Mouse (Mus musculus) splenic B cell, adult 2 months (primary cell): Measurements from ENCODE around the gene Osm.

ENCODE experiments used
- DNase-seq: peaks from one replicate; pipeline ENCODE4 v3.0.0-alpha.2; 2011; ENCODE audit warnings: low read depth, low spot score
- H3K27me3 ChIP-seq: 2 replicates; pipeline ENCODE4 v1.6.1; 2012; ENCODE audit warnings: mild to moderate bottlenecking, low read length, moderate library complexity, mixed read lengths; ENCODE audit not compliant: control insufficient read depth, poor library complexity, insufficient read depth, severe bottlenecking
- H3K36me3 ChIP-seq: 2 replicates; pipeline ENCODE4 v1.6.1; 2012; ENCODE audit warnings: mild to moderate bottlenecking, low read length, moderate library complexity, mixed read lengths; ENCODE audit not compliant: control insufficient read depth, poor library complexity, insufficient read depth, severe bottlenecking

Osm gene

GRCm38 (mm10) chr11:4222046-4222950, 13.9 kb upstream of the Osm start:
- no peaks in the 10 kb centered on the region for H3K36me3 ChIP-seq
- peak; percentile 63 for DNase-seq
- no peaks in the 10 kb centered on the region for H3K27me3 ChIP-seq

GRCm38 (mm10) chr11:4223393-4224188, 12.6 kb upstream of the Osm start:
- no peak for DNase-seq
- no peaks in the 10 kb centered on the region for H3K36me3 ChIP-seq
- H3K27me3 ChIP-seq, result no peaks in the 10 kb centered on the region

DNA sequence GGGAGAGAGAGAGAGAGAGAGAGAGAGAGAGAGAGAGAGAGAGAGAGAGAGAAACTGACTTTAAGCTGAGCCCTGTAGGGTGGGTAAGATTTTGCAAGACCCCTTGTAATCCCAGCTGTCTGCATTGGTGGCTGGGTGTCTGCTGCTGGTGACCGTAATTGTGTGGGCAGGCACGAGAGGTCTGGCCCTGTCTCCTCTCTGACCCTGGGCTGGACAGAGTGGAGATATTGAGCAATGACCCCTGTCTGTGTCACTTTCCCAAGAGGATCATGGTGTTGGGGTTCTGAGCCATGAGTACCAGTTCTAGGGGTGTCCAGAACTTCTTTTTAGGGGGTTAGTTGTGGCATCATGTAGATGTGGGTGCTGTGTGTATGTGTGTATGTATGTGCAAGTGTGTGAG, 12.0 kb upstream of the Osm start:
- no peaks in the 10 kb centered on the region for H3K27me3 ChIP-seq
- H3K36me3 ChIP-seq, result no peaks in the 10 kb centered on the region
- no peak for DNase-seq

DNA sequence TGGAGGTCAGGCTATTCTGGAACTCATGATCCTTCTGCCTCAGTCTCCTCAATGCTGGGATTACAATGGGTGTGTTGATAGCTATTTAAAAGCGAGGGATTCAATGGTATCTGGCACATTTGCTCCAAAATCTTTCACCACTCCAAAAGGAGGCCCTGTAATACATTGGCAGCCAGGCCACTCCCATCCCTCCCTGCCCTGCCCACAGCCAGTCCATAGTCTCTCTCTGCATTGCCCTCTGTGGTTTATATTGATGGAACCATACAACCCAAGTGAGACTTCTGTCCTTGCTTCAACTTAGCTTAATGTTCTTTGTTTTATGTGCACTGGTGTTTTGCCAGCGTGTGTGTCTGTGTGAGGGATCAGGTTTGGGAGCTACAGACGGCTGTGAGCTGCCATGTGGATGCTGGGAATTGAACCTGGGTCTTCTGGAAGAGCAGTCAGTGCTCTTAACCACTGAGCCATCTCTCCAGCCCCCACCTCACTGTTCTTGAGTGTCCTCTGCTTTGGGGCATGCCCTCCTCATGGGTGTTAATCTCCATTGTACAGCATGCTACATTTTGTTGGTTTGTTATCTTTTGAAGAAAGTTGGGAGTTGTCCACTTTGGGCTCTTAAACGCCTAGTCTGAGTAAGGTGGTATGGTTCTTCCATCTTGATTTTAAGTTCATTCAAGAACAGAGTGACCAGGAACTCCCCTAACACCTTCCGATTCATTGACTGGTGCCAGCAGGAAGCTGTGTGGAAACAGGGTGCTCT, 9.5 kb upstream of the Osm start:
- H3K27me3 ChIP-seq, result no peaks in the 10 kb centered on the region
- DNase-seq, result no peak
- H3K36me3 ChIP-seq, result no peaks in the 10 kb centered on the region

GRCm38 (mm10) chr11:4228463-4228862, 7.8 kb upstream of the Osm start:
- H3K27me3 ChIP-seq, result no peaks in the 10 kb centered on the region
- no peak for DNase-seq

DNA sequence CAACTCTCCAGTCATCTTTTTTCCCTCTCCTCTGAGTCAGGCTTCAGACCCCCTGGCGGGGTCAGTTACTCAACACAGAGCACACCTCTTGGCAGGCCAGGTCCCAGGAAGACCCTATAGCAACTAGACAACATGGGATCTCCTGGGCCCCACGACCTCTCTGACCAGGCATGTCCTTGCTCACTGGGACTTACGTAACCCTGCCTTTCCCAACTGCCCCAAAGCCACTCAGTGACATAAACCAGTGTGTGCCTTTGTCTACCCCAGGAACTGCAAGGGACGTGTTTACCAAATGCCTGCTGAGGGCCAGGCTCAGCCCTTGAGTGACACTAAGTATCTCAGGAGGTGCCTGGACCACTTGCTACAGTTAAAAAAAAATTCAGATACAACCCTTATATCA, 6.4 kb upstream of the Osm start:
- H3K36me3 ChIP-seq, result no peaks in the 10 kb centered on the region
- DNase-seq, result no peak
- no peaks in the 10 kb centered on the region for H3K27me3 ChIP-seq

More at GRCm38 (mm10) chr11:4228463-4228862, 7.8 kb upstream of the Osm start:
- no peaks in the 10 kb centered on the region for H3K36me3 ChIP-seq

DNA sequence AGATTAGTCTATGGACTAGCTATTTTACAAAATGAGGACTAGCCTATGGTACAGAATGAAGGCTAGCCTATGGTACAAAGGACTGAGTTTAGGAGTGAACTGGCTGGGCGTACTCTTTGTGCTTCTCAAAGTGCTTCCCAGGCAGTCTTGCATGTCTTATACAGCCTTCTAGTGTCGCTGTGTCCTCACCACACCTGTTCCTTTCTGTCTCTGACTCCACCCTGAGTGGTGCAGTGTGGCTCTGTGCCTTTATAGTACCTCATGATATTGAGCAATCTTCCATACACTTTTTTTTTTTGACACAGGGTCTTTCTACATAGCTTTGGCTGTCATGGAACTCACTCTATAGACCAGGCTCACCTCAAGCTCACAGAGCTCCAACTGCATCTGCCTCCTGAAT, 4.8 kb upstream of the Osm start:
- no peaks in the 10 kb centered on the region for H3K36me3 ChIP-seq
- no peaks in the 10 kb centered on the region for H3K27me3 ChIP-seq
- DNase-seq, result no peak

DNA sequence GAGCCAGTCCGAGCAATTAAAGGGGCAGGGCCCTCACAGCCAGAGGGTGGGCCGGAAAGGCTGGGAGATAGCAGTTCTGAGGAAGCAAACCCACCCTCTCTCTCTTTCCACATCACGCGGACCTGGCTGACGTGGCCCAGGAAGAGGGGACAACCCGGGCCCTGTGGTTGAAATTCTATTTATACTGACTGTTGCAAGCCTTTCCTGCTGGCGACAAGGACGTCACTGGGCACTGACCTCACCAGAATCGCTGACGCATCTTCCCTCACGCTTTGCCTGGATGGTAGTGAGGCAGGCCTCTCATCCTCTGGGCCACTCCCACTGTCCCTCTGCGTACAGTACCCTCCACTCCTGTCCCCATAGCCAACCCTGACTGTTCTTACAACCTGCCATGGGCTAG, 3.6 kb upstream of the Osm start:
- DNase-seq, result no peak

GRCm38 (mm10) chr11:4235052-4235655, 1.1 kb upstream of the Osm start:
- H3K27me3 ChIP-seq, result no peaks in the 10 kb centered on the region
- no peaks in the 10 kb centered on the region for H3K36me3 ChIP-seq
- no peak for DNase-seq

More for the DNA sequence above, 3.6 kb upstream of the Osm start:
- H3K36me3 ChIP-seq, result no peaks in the 10 kb centered on the region
- no peaks in the 10 kb centered on the region for H3K27me3 ChIP-seq

DNA sequence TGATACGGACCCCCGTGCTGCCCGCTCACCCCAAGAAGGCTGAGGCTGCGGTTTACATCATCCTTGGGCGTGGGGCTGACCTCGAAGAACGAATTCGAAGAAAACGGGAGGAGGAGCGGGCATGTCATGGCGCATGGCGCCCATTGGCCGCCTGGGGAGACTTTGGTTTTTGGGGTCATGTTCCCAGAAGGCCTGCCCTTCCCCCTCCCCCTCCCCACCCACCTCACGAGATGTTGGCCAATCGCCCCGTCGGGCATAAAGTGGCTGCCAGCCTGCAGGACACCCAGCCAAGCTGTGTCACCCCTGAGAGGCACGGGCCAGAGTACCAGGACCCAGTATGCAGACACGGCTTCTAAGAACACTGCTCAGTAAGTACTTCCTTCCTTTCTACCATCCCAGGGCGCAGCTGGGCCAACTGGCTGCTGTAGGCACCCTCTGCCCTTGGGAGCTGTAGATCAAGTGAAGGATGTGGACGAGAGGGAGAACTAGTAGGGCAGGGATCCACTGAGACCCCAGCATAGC, 387 bp downstream of the Osm start:
- Histone ChIP-seq H3K27me3 (no peaks in the 10 kb centered on the region), H3K36me3 (no peaks in the 10 kb centered on the region)
- DNase-seq, result peak; percentile 26

DNA sequence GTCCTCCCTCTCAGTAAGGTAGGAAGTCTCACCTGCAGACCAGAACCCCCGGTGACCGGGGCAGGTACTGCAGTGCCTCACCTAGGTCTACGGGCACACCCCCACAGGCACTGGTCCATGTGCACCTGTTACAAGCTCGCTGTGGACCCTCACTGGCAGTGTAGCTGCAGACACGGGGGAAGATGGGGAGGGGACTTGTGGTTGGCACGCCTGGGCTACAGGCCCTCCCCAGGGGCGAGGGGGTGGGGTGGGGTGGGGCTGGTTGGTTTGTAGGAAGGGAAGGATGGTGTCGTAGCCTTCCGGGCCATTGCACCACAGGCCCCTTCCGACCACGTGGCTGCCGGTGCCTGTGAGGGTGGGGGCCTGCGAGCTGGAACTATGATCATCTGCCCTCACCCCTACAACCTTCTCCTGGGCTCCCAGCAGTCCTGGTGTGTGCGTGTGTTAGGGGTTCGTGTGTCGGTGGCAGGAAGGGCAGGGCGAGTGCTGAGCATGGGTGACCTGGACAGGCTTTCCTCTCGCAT, 1.2 kb downstream of the Osm start:
- Histone ChIP-seq H3K27me3 (no peaks in the 10 kb centered on the region), H3K36me3 (no peaks in the 10 kb centered on the region)
- DNase-seq, result peak; percentile 67

DNA sequence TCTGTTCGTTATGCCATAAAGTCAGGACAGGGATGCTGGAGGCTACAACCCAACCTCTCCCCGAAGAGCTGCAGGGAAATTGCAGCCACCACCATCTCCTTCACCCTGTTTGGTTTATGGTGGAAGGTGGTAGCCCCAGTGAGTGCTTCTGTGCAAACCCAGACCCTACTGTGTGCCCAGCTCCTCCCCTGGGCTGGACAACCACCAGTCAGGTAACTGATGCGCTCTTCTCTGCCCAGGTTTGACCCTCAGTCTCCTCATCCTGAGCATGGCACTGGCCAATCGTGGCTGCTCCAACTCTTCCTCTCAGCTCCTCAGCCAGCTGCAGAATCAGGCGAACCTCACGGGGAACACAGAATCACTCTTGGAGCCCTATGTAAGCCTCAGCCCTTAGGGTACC, 1.9 kb downstream of the Osm start:
- no peak for DNase-seq

DNA sequence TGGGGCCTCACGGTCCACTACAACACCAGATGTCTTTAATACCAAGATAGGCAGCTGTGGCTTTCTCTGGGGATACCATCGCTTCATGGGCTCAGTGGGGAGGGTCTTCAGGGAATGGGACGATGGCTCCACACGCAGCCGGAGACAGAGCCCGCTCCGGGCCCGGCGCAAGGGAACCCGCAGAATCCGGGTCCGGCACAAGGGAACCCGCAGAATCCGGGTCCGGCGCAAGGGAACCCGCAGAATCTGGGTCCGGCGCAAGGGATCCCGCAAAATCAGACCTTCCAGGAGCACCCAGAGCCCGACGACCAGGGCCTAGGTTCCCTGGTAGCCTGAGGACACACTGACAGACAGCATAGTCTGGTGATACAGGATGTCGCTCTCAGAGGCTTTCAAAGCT, 3.5 kb downstream of the Osm start:
- H3K36me3 ChIP-seq, result no peaks in the 10 kb centered on the region
- no peak for DNase-seq
- no peaks in the 10 kb centered on the region for H3K27me3 ChIP-seq

More for the DNA sequence above, 1.9 kb downstream of the Osm start:
- Histone ChIP-seq H3K27me3 (no peaks in the 10 kb centered on the region), H3K36me3 (no peaks in the 10 kb centered on the region)

- Histone ChIP-seq H3K27me3 (no peaks in the 10 kb centered on the region), H3K36me3 (no peaks in the 10 kb centered on the region)
- DNase-seq, result no peak
Observed at GRCm38 (mm10) chr11:4240151-4240550, 3.9 kb downstream of the Osm start.
